Mouse (Mus musculus): Measurements from ENCODE around the gene Ugt1a6a. TPM values are rescaled to one million over a fixed set of nuclear protein-coding genes. Genes with fewer than 3 reads are reported as not detected.
A peak's percentile ranks its signal among the peaks of the same experiment; 100 is the strongest.

The Ugt1a6a gene
- total and polyA plus RNA-seq, 2 experiments from 2014 or later, result 5.0 to 6.3 TPM

- no peaks in the 10 kb centered on the region; the same call in 1 of the 2 replicates for H3K4me1 ChIP-seq (ENCODE audit: insufficient read depth, low read length)
- no peaks in the 10 kb centered on the region for H3K36me3 ChIP-seq (ENCODE audit: insufficient read depth, low read length)
- ATAC-seq (no peak), DNase-seq (ENCODE audit: low spot score) (no peak)
- no peaks in the 10 kb centered on the region for H3K9me3 ChIP-seq (ENCODE audit: low read length)
- H3K4me3 ChIP-seq (ENCODE audit: low read length), result no peak overlapping the region
- 53% methylated on average over 2 of the region's 2 CpGs for WGBS
- no peaks in the 10 kb centered on the region for H3K27me3 ChIP-seq (ENCODE audit: insufficient read depth, low read length)
- no peak overlapping the region for H3K4me2 ChIP-seq (ENCODE audit: low read depth, low read length)
- no peak overlapping the region for H3K27ac ChIP-seq
- H3K9ac ChIP-seq (replicated peaks; ENCODE audit: low read length), result no peak overlapping the region
- no peak for TF ChIP-seq CTCF (IDR thresholded peaks at IDR 0.05; ENCODE audit: low read depth)
Measured at GRCm38 (mm10) chr1:88199996-88200395, 65.4 kb downstream of the Ugt1a6a start.

- ATAC-seq, result no peak
- Histone ChIP-seq H3K27ac (no peak within 1 kb of the TSS), H3K4me1 (ENCODE audit: insufficient read depth, low read length) (peaks cover 4% of the 10 kb centered on the region; the same call in 1 of the 2 replicates), H3K4me3 (ENCODE audit: low read length) (no peak within 1 kb of the TSS), H3K4me2 (ENCODE audit: low read depth, low read length) (no peak within 1 kb of the TSS), H3K9ac (replicated peaks; ENCODE audit: low read length) (no peak within 1 kb of the TSS), H3K9me3 (ENCODE audit: low read length) (no peaks in the 10 kb centered on the region), H3K27me3 (ENCODE audit: insufficient read depth, low read length) (no peaks in the 10 kb centered on the region), H3K36me3 (ENCODE audit: insufficient read depth, low read length) (no peaks in the 10 kb centered on the region)
- no peak for TF ChIP-seq CTCF (IDR thresholded peaks at IDR 0.05; ENCODE audit: low read depth)
- DNase-seq (ENCODE audit: low spot score), result no peak
- 86% methylated on average over 7 of the region's 7 CpGs for WGBS
Measured at GRCm38 (mm10) chr1:88200456-88200855, 65.8 kb downstream of the Ugt1a6a start, which contains the start of gene Ugt1a2. TSS of gene Ugt1a2 (plus strand) at chr1:88200601.

- H3K4me1 ChIP-seq (ENCODE audit: insufficient read depth, low read length), result peaks cover 4% of the 10 kb centered on the region; the same call in 1 of the 2 replicates
- WGBS, result 6% methylated on average over 62 of the region's 62 CpGs
- H3K27ac ChIP-seq, result peak within 1 kb of the TSS; percentile 48; the same call in 1 of the 2 replicates
- TF ChIP-seq CTCF (IDR thresholded peaks at IDR 0.05; ENCODE audit: low read depth), result no peak
- DNase-seq (ENCODE audit: low spot score) (peak; percentile 93), ATAC-seq (peak; percentile 99)
- no peaks in the 10 kb centered on the region for H3K9me3 ChIP-seq (ENCODE audit: low read length)
- peak within 1 kb of the TSS; percentile 40 for H3K4me3 ChIP-seq (ENCODE audit: low read length)
- peak within 1 kb of the TSS; percentile 74 for H3K4me2 ChIP-seq (ENCODE audit: low read depth, low read length)
- H3K27me3 ChIP-seq (ENCODE audit: insufficient read depth, low read length), result no peaks in the 10 kb centered on the region
- H3K36me3 ChIP-seq (ENCODE audit: insufficient read depth, low read length), result no peaks in the 10 kb centered on the region
- peak within 1 kb of the TSS; percentile 58 for H3K9ac ChIP-seq (replicated peaks; ENCODE audit: low read length)
Measured at GRCm38 (mm10) chr1:88205294-88205922, 70.8 kb downstream of the Ugt1a6a start, which contains the start of gene Dnajb3. TSS of gene Dnajb3 (minus strand) at chr1:88205782.

- WGBS, result 80% methylated on average over 2 of the region's 2 CpGs
- Histone ChIP-seq H3K9ac (replicated peaks; ENCODE audit: low read length) (no peak overlapping the region), H3K36me3 (ENCODE audit: insufficient read depth, low read length) (no peaks in the 10 kb centered on the region), H3K4me1 (ENCODE audit: insufficient read depth, low read length) (peaks cover 4% of the 10 kb centered on the region; the same call in 1 of the 2 replicates), H3K4me2 (ENCODE audit: low read depth, low read length) (no peak overlapping the region), H3K9me3 (ENCODE audit: low read length) (peaks cover 7% of the 10 kb centered on the region), H3K27me3 (ENCODE audit: insufficient read depth, low read length) (no peaks in the 10 kb centered on the region), H3K4me3 (ENCODE audit: low read length) (no peak overlapping the region), H3K27ac (no peak overlapping the region)
- TF ChIP-seq CTCF (IDR thresholded peaks at IDR 0.05; ENCODE audit: low read depth), result no peak
- no peak for DNase-seq (ENCODE audit: low spot score)
- ATAC-seq, result no peak
Measured at GRCm38 (mm10) chr1:88206843-88207479, 72.4 kb downstream of the Ugt1a6a start.

- Histone ChIP-seq H3K27me3 (ENCODE audit: insufficient read depth, low read length) (no peaks in the 10 kb centered on the region), H3K9me3 (ENCODE audit: low read length) (peaks cover 52% of the 10 kb centered on the region), H3K36me3 (ENCODE audit: insufficient read depth, low read length) (no peaks in the 10 kb centered on the region), H3K4me1 (ENCODE audit: insufficient read depth, low read length) (no peaks in the 10 kb centered on the region), H3K4me2 (ENCODE audit: low read depth, low read length) (no peak within 1 kb of the TSS), H3K27ac (no peak within 1 kb of the TSS), H3K9ac (replicated peaks; ENCODE audit: low read length) (no peak within 1 kb of the TSS), H3K4me3 (ENCODE audit: low read length) (no peak within 1 kb of the TSS)
- WGBS, result 69% methylated on average over 8 of the region's 8 CpGs
- TF ChIP-seq CTCF (IDR thresholded peaks at IDR 0.05; ENCODE audit: low read depth), result no peak
- ATAC-seq (0 out of 2 replicates have a peak, but pooled peaks have one; percentile 13), DNase-seq (ENCODE audit: low spot score) (peak; percentile 18)
Measured at GRCm38 (mm10) chr1:88211812-88212211, 77.2 kb downstream of the Ugt1a6a start, which contains the start of gene Ugt1a1. TSS of gene Ugt1a1 (plus strand) at chr1:88211959.

GRCm38 (mm10) chr1:88212341-88213045 lies 77.9 kb downstream of the Ugt1a6a start:
- Histone ChIP-seq H3K27ac (no peak overlapping the region), H3K27me3 (ENCODE audit: insufficient read depth, low read length) (no peaks in the 10 kb centered on the region), H3K4me3 (ENCODE audit: low read length) (no peak overlapping the region), H3K9ac (replicated peaks; ENCODE audit: low read length) (no peak overlapping the region), H3K4me1 (ENCODE audit: insufficient read depth, low read length) (no peaks in the 10 kb centered on the region), H3K36me3 (ENCODE audit: insufficient read depth, low read length) (no peaks in the 10 kb centered on the region), H3K9me3 (ENCODE audit: low read length) (peaks cover 59% of the 10 kb centered on the region), H3K4me2 (ENCODE audit: low read depth, low read length) (no peak overlapping the region)
- DNase-seq (ENCODE audit: low spot score) (peak; percentile 23), ATAC-seq (peak; percentile 28)
- WGBS, result 62% methylated on average over 8 of the region's 8 CpGs
- no peak for TF ChIP-seq CTCF (IDR thresholded peaks at IDR 0.05; ENCODE audit: low read depth)

Data from hindbrain, postnatal 0 days (tissue).